Mouse (Mus musculus): Measurements from ENCODE around the gene Fmnl1. TPM values are rescaled to one million over a fixed set of nuclear protein-coding genes. Genes with fewer than 3 reads are reported as not detected.
A peak's percentile ranks its signal among the peaks of the same experiment; 100 is the strongest.

Fmnl1 gene
- polyA plus RNA-seq, 1 experiment from 2014 or later, result 8.6 TPM

- H3K4me2 ChIP-seq, result peak overlapping the region; percentile 60
- H3K4me1 ChIP-seq, result peaks cover 32% of the 10 kb centered on the region
- no peaks in the 10 kb centered on the region for H3K9me3 ChIP-seq (replicated peaks)
- peaks cover 18% of the 10 kb centered on the region for H3K36me3 ChIP-seq
- WGBS, result 45% methylated on average over 1 of the region's 1 CpGs
- H3K9ac ChIP-seq (replicated peaks), result no peak overlapping the region
- 0 out of 2 replicates have a peak, but pooled peaks have one; percentile 9 for ATAC-seq (ENCODE audit: low FRiP score)
- H3K27me3 ChIP-seq (replicated peaks), result no peaks in the 10 kb centered on the region
- H3K4me3 ChIP-seq (replicated peaks), result no peak overlapping the region
- peak overlapping the region; percentile 94 for H3K27ac ChIP-seq (replicated peaks)
Observed at GRCm38 (mm10) chr11:103141944-103142255, 29.0 kb upstream of the Fmnl1 start.

- WGBS, result 28% methylated on average over 7 of the region's 8 CpGs
- peaks cover 18% of the 10 kb centered on the region for H3K36me3 ChIP-seq
- peak overlapping the region; percentile 35 for H3K4me3 ChIP-seq (replicated peaks)
- H3K27me3 ChIP-seq (replicated peaks), result no peaks in the 10 kb centered on the region
- H3K4me1 ChIP-seq, result peaks cover 32% of the 10 kb centered on the region
- ATAC-seq (ENCODE audit: low FRiP score), result peak; percentile 94
- peak overlapping the region; percentile 51 for H3K9ac ChIP-seq (replicated peaks)
- H3K9me3 ChIP-seq (replicated peaks), result no peaks in the 10 kb centered on the region
- H3K27ac ChIP-seq (replicated peaks), result peak overlapping the region; percentile 94
- peak overlapping the region; percentile 60 for H3K4me2 ChIP-seq
Observed at GRCm38 (mm10) chr11:103142441-103143182, 28.3 kb upstream of the Fmnl1 start.

GRCm38 (mm10) chr11:103144309-103145285 is 26.3 kb upstream of the Fmnl1 start:
- H3K27ac ChIP-seq (replicated peaks), result no peak overlapping the region; the same call in 1 of the 2 replicates

GRCm38 (mm10) chr11:103146386-103146785 is 24.5 kb upstream of the Fmnl1 start:
- no peak for ATAC-seq (ENCODE audit: low FRiP score)
- peaks cover 25% of the 10 kb centered on the region for H3K4me1 ChIP-seq
- no peaks in the 10 kb centered on the region for H3K9me3 ChIP-seq (replicated peaks)
- no peak overlapping the region for H3K9ac ChIP-seq (replicated peaks)
- H3K36me3 ChIP-seq, result no peaks in the 10 kb centered on the region
- no peak overlapping the region for H3K27ac ChIP-seq (replicated peaks)
- no peaks in the 10 kb centered on the region for H3K27me3 ChIP-seq (replicated peaks)
- 88% methylated on average over 4 of the region's 4 CpGs for WGBS
- no peak overlapping the region for H3K4me3 ChIP-seq (replicated peaks)
- no peak overlapping the region for H3K4me2 ChIP-seq

More at GRCm38 (mm10) chr11:103144309-103145285, 26.3 kb upstream of the Fmnl1 start:
- peaks cover 3% of the 10 kb centered on the region; the same call in 1 of the 2 replicates for H3K36me3 ChIP-seq
- H3K4me1 ChIP-seq, result peaks cover 32% of the 10 kb centered on the region
- H3K27me3 ChIP-seq (replicated peaks), result no peaks in the 10 kb centered on the region
- no peak overlapping the region for H3K9ac ChIP-seq (replicated peaks)
- 42% methylated on average over 12 of the region's 12 CpGs for WGBS
- no peak for ATAC-seq (ENCODE audit: low FRiP score)
- H3K4me3 ChIP-seq (replicated peaks), result no peak overlapping the region
- no peak overlapping the region for H3K4me2 ChIP-seq
- H3K9me3 ChIP-seq (replicated peaks), result no peaks in the 10 kb centered on the region

- Histone ChIP-seq H3K4me1 (peaks cover 12% of the 10 kb centered on the region), H3K4me3 (replicated peaks) (no peak overlapping the region), H3K27me3 (replicated peaks) (no peaks in the 10 kb centered on the region), H3K9ac (replicated peaks) (no peak overlapping the region), H3K27ac (replicated peaks) (no peak overlapping the region), H3K36me3 (no peaks in the 10 kb centered on the region), H3K9me3 (replicated peaks) (no peaks in the 10 kb centered on the region), H3K4me2 (no peak overlapping the region)
- WGBS, result 70% methylated on average over 4 of the region's 4 CpGs
- ATAC-seq (ENCODE audit: low FRiP score), result no peak
Observed at GRCm38 (mm10) chr11:103147766-103148165, 23.1 kb upstream of the Fmnl1 start.

- H3K27ac ChIP-seq (replicated peaks), result no peak overlapping the region
- no peak overlapping the region for H3K4me3 ChIP-seq (replicated peaks)
- no peaks in the 10 kb centered on the region for H3K27me3 ChIP-seq (replicated peaks)
- 97% methylated on average over 4 of the region's 4 CpGs for WGBS
- no peak overlapping the region for H3K4me2 ChIP-seq
- H3K36me3 ChIP-seq, result no peaks in the 10 kb centered on the region
- ATAC-seq (ENCODE audit: low FRiP score), result no peak
- H3K9me3 ChIP-seq (replicated peaks), result no peaks in the 10 kb centered on the region
- H3K9ac ChIP-seq (replicated peaks), result no peak overlapping the region
- H3K4me1 ChIP-seq, result 0 out of 2 replicates have a peak, but pooled peaks cover 6% of the 10 kb centered on the region
Observed at GRCm38 (mm10) chr11:103149771-103150170, 21.1 kb upstream of the Fmnl1 start.

GRCm38 (mm10) chr11:103158621-103159478 is 12.1 kb upstream of the Fmnl1 start:
- peak overlapping the region; percentile 56 for H3K4me2 ChIP-seq
- H3K9me3 ChIP-seq (replicated peaks), result no peaks in the 10 kb centered on the region
- H3K27ac ChIP-seq (replicated peaks), result peak overlapping the region; percentile 69
- H3K9ac ChIP-seq (replicated peaks), result no peak overlapping the region; the same call in 1 of the 2 replicates
- peak overlapping the region; percentile 27 for H3K4me3 ChIP-seq (replicated peaks)
- H3K27me3 ChIP-seq (replicated peaks), result no peaks in the 10 kb centered on the region
- H3K4me1 ChIP-seq, result peaks cover 11% of the 10 kb centered on the region
- ATAC-seq (ENCODE audit: low FRiP score), result peak; percentile 91
- WGBS, result 3% methylated on average over 25 of the region's 25 CpGs
- no peaks in the 10 kb centered on the region for H3K36me3 ChIP-seq

GRCm38 (mm10) chr11:103160738-103161137 is 10.2 kb upstream of the Fmnl1 start:
- WGBS, result 88% methylated on average over 11 of the region's 11 CpGs
- ATAC-seq (ENCODE audit: low FRiP score), result no peak
- Histone ChIP-seq H3K9ac (replicated peaks) (no peak overlapping the region), H3K36me3 (no peaks in the 10 kb centered on the region), H3K4me3 (replicated peaks) (no peak overlapping the region), H3K27ac (replicated peaks) (no peak overlapping the region), H3K4me2 (no peak overlapping the region), H3K9me3 (replicated peaks) (no peaks in the 10 kb centered on the region), H3K4me1 (peaks cover 11% of the 10 kb centered on the region), H3K27me3 (replicated peaks) (no peaks in the 10 kb centered on the region)

GRCm38 (mm10) chr11:103161449-103161848 is 9.5 kb upstream of the Fmnl1 start:
- Histone ChIP-seq H3K36me3 (no peaks in the 10 kb centered on the region), H3K4me3 (replicated peaks) (no peak overlapping the region), H3K27ac (replicated peaks) (no peak overlapping the region), H3K9me3 (replicated peaks) (no peaks in the 10 kb centered on the region), H3K4me2 (no peak overlapping the region), H3K27me3 (replicated peaks) (no peaks in the 10 kb centered on the region), H3K4me1 (peaks cover 11% of the 10 kb centered on the region), H3K9ac (replicated peaks) (no peak overlapping the region)
- WGBS, result 74% methylated on average over 6 of the region's 7 CpGs
- ATAC-seq (ENCODE audit: low FRiP score), result no peak

- Histone ChIP-seq H3K4me3 (replicated peaks) (no peak overlapping the region), H3K4me2 (no peak overlapping the region), H3K9ac (replicated peaks) (no peak overlapping the region), H3K36me3 (no peaks in the 10 kb centered on the region), H3K27ac (replicated peaks) (no peak overlapping the region), H3K4me1 (peaks cover 11% of the 10 kb centered on the region), H3K9me3 (replicated peaks) (no peaks in the 10 kb centered on the region), H3K27me3 (replicated peaks) (no peaks in the 10 kb centered on the region)
- ATAC-seq (ENCODE audit: low FRiP score), result no peak
- WGBS, result 91% methylated on average over 5 of the region's 5 CpGs
Observed at GRCm38 (mm10) chr11:103162132-103162531, 8.8 kb upstream of the Fmnl1 start.

GRCm38 (mm10) chr11:103164391-103164790 is 6.5 kb upstream of the Fmnl1 start:
- H3K4me1 ChIP-seq, result peaks cover 7% of the 10 kb centered on the region
- H3K36me3 ChIP-seq, result no peaks in the 10 kb centered on the region
- H3K4me2 ChIP-seq, result no peak overlapping the region
- no peak overlapping the region for H3K4me3 ChIP-seq (replicated peaks)
- no peak overlapping the region for H3K27ac ChIP-seq (replicated peaks)
- peaks cover 6% of the 10 kb centered on the region; the same call in 1 of the 2 replicates for H3K27me3 ChIP-seq (replicated peaks)
- no peak for ATAC-seq (ENCODE audit: low FRiP score)
- WGBS, result 33% methylated on average over 10 of the region's 10 CpGs
- no peak overlapping the region for H3K9ac ChIP-seq (replicated peaks)
- H3K9me3 ChIP-seq (replicated peaks), result no peaks in the 10 kb centered on the region
